Mouse (Mus musculus): ENCODE results near the gene Gm49322. TPM values are rescaled to one million over a fixed set of nuclear protein-coding genes. Genes with fewer than 3 reads are reported as not detected.

Gm49322 gene
- polyA plus RNA-seq, 1 experiment from 2014 or later, result 1.5 TPM

GRCm38 (mm10) chr10:80619465-80620244, 13.8 kb downstream of the Gm49322 start:
- Histone ChIP-seq H3K27ac (ENCODE audit: low read length) (peak overlapping the region; percentile 40; the same call in 1 of the 2 replicates), H3K4me1 (ENCODE audit: control insufficient read depth, low read depth, low read length) (peaks cover 25% of the 10 kb centered on the region), H3K36me3 (ENCODE audit: control insufficient read depth, insufficient read depth) (peaks cover 3% of the 10 kb centered on the region), H3K9me3 (replicated peaks; ENCODE audit: control insufficient read depth, low read length) (no peaks in the 10 kb centered on the region), H3K4me3 (ENCODE audit: low read depth, low read length) (no peak overlapping the region), H3K9ac (ENCODE audit: low read depth, low read length) (no peak overlapping the region), H3K27me3 (ENCODE audit: control insufficient read depth, insufficient read depth, low read depth, low read length) (no peaks in the 10 kb centered on the region), H3K4me2 (ENCODE audit: low read depth, low read length) (peak overlapping the region; percentile 25; the same call in 1 of the 2 replicates)
- WGBS (ENCODE audit: insufficient replicate concordance), result 61% methylated on average over 8 of the region's 8 CpGs
- ATAC-seq (ENCODE audit: low read depth), result no peak

GRCm38 (mm10) chr10:80620365-80620764, 14.5 kb downstream of the Gm49322 start:
- ATAC-seq (ENCODE audit: low read depth), result no peak
- no peaks in the 10 kb centered on the region for H3K27me3 ChIP-seq (ENCODE audit: control insufficient read depth, insufficient read depth, low read depth, low read length)
- H3K9ac ChIP-seq (ENCODE audit: low read depth, low read length), result no peak overlapping the region
- peaks cover 2% of the 10 kb centered on the region; the same call in 1 of the 2 replicates for H3K36me3 ChIP-seq (ENCODE audit: control insufficient read depth, insufficient read depth)
- peaks cover 29% of the 10 kb centered on the region for H3K4me1 ChIP-seq (ENCODE audit: control insufficient read depth, low read depth, low read length)
- H3K4me3 ChIP-seq (ENCODE audit: low read depth, low read length), result no peak overlapping the region
- no peak overlapping the region for H3K27ac ChIP-seq (ENCODE audit: low read length)
- H3K4me2 ChIP-seq (ENCODE audit: low read depth, low read length), result no peak overlapping the region
- 77% methylated on average over 9 of the region's 9 CpGs for WGBS (ENCODE audit: insufficient replicate concordance)
- H3K9me3 ChIP-seq (replicated peaks; ENCODE audit: control insufficient read depth, low read length), result no peaks in the 10 kb centered on the region

- no peak for ATAC-seq (ENCODE audit: low read depth)
- peak overlapping the region; percentile 71 for H3K9ac ChIP-seq (ENCODE audit: low read depth, low read length)
- peaks cover 35% of the 10 kb centered on the region for H3K4me1 ChIP-seq (ENCODE audit: control insufficient read depth, low read depth, low read length)
- no peaks in the 10 kb centered on the region for H3K27me3 ChIP-seq (ENCODE audit: control insufficient read depth, insufficient read depth, low read depth, low read length)
- peak overlapping the region; percentile 82 for H3K4me2 ChIP-seq (ENCODE audit: low read depth, low read length)
- peak overlapping the region; percentile 98 for H3K27ac ChIP-seq (ENCODE audit: low read length)
- no peaks in the 10 kb centered on the region for H3K36me3 ChIP-seq (ENCODE audit: control insufficient read depth, insufficient read depth)
- no peaks in the 10 kb centered on the region for H3K9me3 ChIP-seq (replicated peaks; ENCODE audit: control insufficient read depth, low read length)
- 54% methylated on average over 16 of the region's 16 CpGs for WGBS (ENCODE audit: insufficient replicate concordance)
- H3K4me3 ChIP-seq (ENCODE audit: low read depth, low read length), result peak overlapping the region; percentile 86
These were observed 15.2 kb downstream of the Gm49322 start for GRCm38 (mm10) chr10:80620796-80621689.

GRCm38 (mm10) chr10:80621690-80621939, 15.8 kb downstream of the Gm49322 start:
- Histone ChIP-seq H3K27me3 (ENCODE audit: control insufficient read depth, insufficient read depth, low read depth, low read length) (no peaks in the 10 kb centered on the region), H3K9ac (ENCODE audit: low read depth, low read length) (peak overlapping the region; percentile 71), H3K4me2 (ENCODE audit: low read depth, low read length) (peak overlapping the region; percentile 82), H3K4me3 (ENCODE audit: low read depth, low read length) (peak overlapping the region; percentile 86), H3K27ac (ENCODE audit: low read length) (peak overlapping the region; percentile 98), H3K4me1 (ENCODE audit: control insufficient read depth, low read depth, low read length) (peaks cover 41% of the 10 kb centered on the region), H3K36me3 (ENCODE audit: control insufficient read depth, insufficient read depth) (no peaks in the 10 kb centered on the region), H3K9me3 (replicated peaks; ENCODE audit: control insufficient read depth, low read length) (no peaks in the 10 kb centered on the region)
- no peak for ATAC-seq (ENCODE audit: low read depth)
- 2% methylated on average over 9 of the region's 9 CpGs for WGBS (ENCODE audit: insufficient replicate concordance)

GRCm38 (mm10) chr10:80621940-80622660, 16.3 kb downstream of the Gm49322 start:
- H3K9ac ChIP-seq (ENCODE audit: low read depth, low read length), result peak overlapping the region; percentile 71
- no peaks in the 10 kb centered on the region for H3K27me3 ChIP-seq (ENCODE audit: control insufficient read depth, insufficient read depth, low read depth, low read length)
- under 1% methylated on average over 64 of the region's 64 CpGs for WGBS (ENCODE audit: insufficient replicate concordance)
- ATAC-seq (ENCODE audit: low read depth), result peak; percentile 90
- H3K4me1 ChIP-seq (ENCODE audit: control insufficient read depth, low read depth, low read length), result peaks cover 41% of the 10 kb centered on the region
- H3K9me3 ChIP-seq (replicated peaks; ENCODE audit: control insufficient read depth, low read length), result no peaks in the 10 kb centered on the region
- no peaks in the 10 kb centered on the region for H3K36me3 ChIP-seq (ENCODE audit: control insufficient read depth, insufficient read depth)
- H3K4me2 ChIP-seq (ENCODE audit: low read depth, low read length), result peak overlapping the region; percentile 82
- peak overlapping the region; percentile 98 for H3K27ac ChIP-seq (ENCODE audit: low read length)
- H3K4me3 ChIP-seq (ENCODE audit: low read depth, low read length), result peak overlapping the region; percentile 86

GRCm38 (mm10) chr10:80622661-80623456, 17.0 kb downstream of the Gm49322 start, which contains the start of gene Csnk1g2:
Csnk1g2 (plus strand) TSS chr10:80622838.
- ATAC-seq (ENCODE audit: low read depth), result peak; percentile 84
- no peaks in the 10 kb centered on the region for H3K9me3 ChIP-seq (replicated peaks; ENCODE audit: control insufficient read depth, low read length)
- peak within 1 kb of the TSS; percentile 86 for H3K4me3 ChIP-seq (ENCODE audit: low read depth, low read length)
- H3K36me3 ChIP-seq (ENCODE audit: control insufficient read depth, insufficient read depth), result no peaks in the 10 kb centered on the region
- H3K4me2 ChIP-seq (ENCODE audit: low read depth, low read length), result peak within 1 kb of the TSS; percentile 96
- WGBS (ENCODE audit: insufficient replicate concordance), result under 1% methylated on average over 63 of the region's 85 CpGs
- no peaks in the 10 kb centered on the region for H3K27me3 ChIP-seq (ENCODE audit: control insufficient read depth, insufficient read depth, low read depth, low read length)
- peak within 1 kb of the TSS; percentile 93 for H3K9ac ChIP-seq (ENCODE audit: low read depth, low read length)
- H3K4me1 ChIP-seq (ENCODE audit: control insufficient read depth, low read depth, low read length), result peaks cover 48% of the 10 kb centered on the region
- peak within 1 kb of the TSS; percentile 98 for H3K27ac ChIP-seq (ENCODE audit: low read length)

- Histone ChIP-seq H3K9ac (ENCODE audit: low read depth, low read length) (peak overlapping the region; percentile 93), H3K27ac (ENCODE audit: low read length) (peak overlapping the region; percentile 90), H3K4me1 (ENCODE audit: control insufficient read depth, low read depth, low read length) (peaks cover 49% of the 10 kb centered on the region), H3K27me3 (ENCODE audit: control insufficient read depth, insufficient read depth, low read depth, low read length) (no peaks in the 10 kb centered on the region), H3K36me3 (ENCODE audit: control insufficient read depth, insufficient read depth) (no peaks in the 10 kb centered on the region), H3K9me3 (replicated peaks; ENCODE audit: control insufficient read depth, low read length) (no peaks in the 10 kb centered on the region), H3K4me2 (ENCODE audit: low read depth, low read length) (peak overlapping the region; percentile 96), H3K4me3 (ENCODE audit: low read depth, low read length) (peak overlapping the region; percentile 86)
- WGBS (ENCODE audit: insufficient replicate concordance), result 11% methylated on average over 15 of the region's 15 CpGs
- no peak for ATAC-seq (ENCODE audit: low read depth)
These were observed 17.8 kb downstream of the Gm49322 start for GRCm38 (mm10) chr10:80623457-80624191.

GRCm38 (mm10) chr10:80625764-80626163, 19.9 kb downstream of the Gm49322 start:
- Histone ChIP-seq H3K9ac (ENCODE audit: low read depth, low read length) (no peak overlapping the region), H3K9me3 (replicated peaks; ENCODE audit: control insufficient read depth, low read length) (no peaks in the 10 kb centered on the region), H3K27me3 (ENCODE audit: control insufficient read depth, insufficient read depth, low read depth, low read length) (no peaks in the 10 kb centered on the region), H3K4me1 (ENCODE audit: control insufficient read depth, low read depth, low read length) (peaks cover 49% of the 10 kb centered on the region), H3K4me3 (ENCODE audit: low read depth, low read length) (no peak overlapping the region), H3K27ac (ENCODE audit: low read length) (no peak overlapping the region; the same call in 1 of the 2 replicates), H3K4me2 (ENCODE audit: low read depth, low read length) (no peak overlapping the region), H3K36me3 (ENCODE audit: control insufficient read depth, insufficient read depth) (no peaks in the 10 kb centered on the region)
- ATAC-seq (ENCODE audit: low read depth), result no peak
- WGBS (ENCODE audit: insufficient replicate concordance), result 73% methylated on average over 4 of the region's 4 CpGs

Data from liver, embryonic 16.5 days (tissue).